Mouse (Mus musculus): ENCODE data around the gene Nccrp1. TPM values are rescaled to one million over a fixed set of nuclear protein-coding genes. Genes with fewer than 3 reads are reported as not detected.
"Not testable (repeated sequence)": the region's sequence is repeated elsewhere in the genome, so short reads cannot be mapped to it uniquely, and the experiment has no call there.

The Nccrp1 gene
- polyA plus RNA-seq, 1 experiment from 2014 or later, result not detected

DNA sequence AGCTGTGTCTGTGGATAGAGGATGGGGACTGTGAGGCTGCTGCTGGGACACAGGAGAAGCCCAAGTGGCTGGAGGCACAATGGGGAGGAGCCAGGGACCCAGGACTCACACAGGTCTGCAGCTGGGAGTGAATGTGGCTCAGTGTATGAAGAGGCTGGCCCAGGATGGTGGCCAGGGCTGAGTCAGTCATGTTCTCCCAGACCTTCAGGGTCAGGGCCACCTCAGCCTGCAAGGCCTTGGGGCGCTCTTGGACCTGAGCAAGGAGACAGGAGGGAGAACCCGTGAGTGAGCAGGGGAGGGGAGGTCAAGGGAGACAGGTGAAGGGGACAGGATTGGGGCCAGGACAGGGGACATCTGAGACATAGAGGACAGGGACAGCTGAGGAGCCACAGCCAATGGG lies 37.9 kb downstream of the Nccrp1 start:
- H3K27ac ChIP-seq (ENCODE audit: low read length); H3K9me3 ChIP-seq (ENCODE audit: control insufficient read depth, low read length); H3K4me1 ChIP-seq (replicated peaks; ENCODE audit: control insufficient read depth, insufficient read depth, low read length); H3K9ac ChIP-seq (replicated peaks; ENCODE audit: low read depth, low read length); H3K36me3 ChIP-seq (ENCODE audit: control insufficient read depth, insufficient read depth); H3K4me3 ChIP-seq (replicated peaks; ENCODE audit: low read length); H3K27me3 ChIP-seq (replicated peaks; ENCODE audit: control insufficient read depth, insufficient read depth, low read length); H3K4me2 ChIP-seq (ENCODE audit: low read length); ATAC-seq: not testable (repeated sequence)
- 40% methylated on average over 1 of the region's 2 CpGs for WGBS

DNA sequence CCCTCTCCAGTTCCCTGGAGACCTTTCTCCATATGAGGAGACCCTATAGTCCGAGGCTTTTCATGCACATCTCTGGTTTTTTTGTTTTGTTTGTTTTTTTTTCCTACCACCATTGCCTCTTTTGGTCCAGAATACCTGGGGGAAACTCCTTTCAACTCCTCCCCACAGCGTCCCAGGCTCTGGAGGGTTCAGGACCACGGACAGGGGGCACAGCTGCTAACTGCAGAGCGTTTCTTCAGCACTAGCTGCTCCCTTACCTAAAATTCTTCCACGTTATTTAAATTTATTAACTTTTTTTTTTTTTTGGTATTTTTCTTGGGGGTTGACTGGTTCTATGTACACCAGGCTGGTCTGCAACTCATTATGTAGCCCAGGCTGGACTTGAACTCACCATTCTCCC lies 41.5 kb downstream of the Nccrp1 start:
- 11% methylated on average over 5 of the region's 5 CpGs for WGBS
- H3K27me3 ChIP-seq (replicated peaks; ENCODE audit: control insufficient read depth, insufficient read depth, low read length), result no peaks in the 10 kb centered on the region
- no peaks in the 10 kb centered on the region for H3K4me1 ChIP-seq (replicated peaks; ENCODE audit: control insufficient read depth, insufficient read depth, low read length)
- ATAC-seq, result no peak
- no peaks in the 10 kb centered on the region for H3K36me3 ChIP-seq (ENCODE audit: control insufficient read depth, insufficient read depth)
- H3K4me3 ChIP-seq (replicated peaks; ENCODE audit: low read length), result no peak overlapping the region
- no peak overlapping the region for H3K27ac ChIP-seq (ENCODE audit: low read length)
- H3K9ac ChIP-seq (replicated peaks; ENCODE audit: low read depth, low read length), result no peak overlapping the region
- H3K9me3 ChIP-seq (ENCODE audit: control insufficient read depth, low read length), result no peaks in the 10 kb centered on the region
- no peak overlapping the region for H3K4me2 ChIP-seq (ENCODE audit: low read length)

DNA sequence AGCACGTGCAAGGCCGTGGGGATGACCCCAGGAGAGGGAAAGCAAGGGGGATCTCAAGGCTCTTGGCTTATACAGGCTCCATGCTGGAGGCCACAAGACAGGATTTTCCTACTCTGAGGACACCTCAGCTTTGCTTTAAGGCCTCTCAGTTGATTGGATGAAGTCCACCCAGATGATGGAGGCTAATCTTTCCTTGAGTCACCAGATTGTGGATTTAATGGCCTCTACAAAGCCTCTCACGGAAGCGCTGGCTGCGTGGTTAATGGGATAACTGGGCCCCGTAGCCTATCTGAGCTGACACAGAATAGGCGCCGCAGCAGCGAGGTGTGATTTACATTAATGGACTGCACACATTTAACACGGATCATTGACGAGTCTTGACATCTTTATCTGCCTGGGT lies 51.6 kb downstream of the Nccrp1 start:
- no peak overlapping the region for H3K9ac ChIP-seq (replicated peaks; ENCODE audit: low read depth, low read length)
- H3K4me1 ChIP-seq (replicated peaks; ENCODE audit: control insufficient read depth, insufficient read depth, low read length), result no peaks in the 10 kb centered on the region
- no peaks in the 10 kb centered on the region for H3K27me3 ChIP-seq (replicated peaks; ENCODE audit: control insufficient read depth, insufficient read depth, low read length)
- no peak overlapping the region for H3K4me2 ChIP-seq (ENCODE audit: low read length)
- WGBS, result 63% methylated on average over 11 of the region's 11 CpGs
- H3K9me3 ChIP-seq (ENCODE audit: control insufficient read depth, low read length), result no peaks in the 10 kb centered on the region
- no peak for ATAC-seq
- no peaks in the 10 kb centered on the region for H3K36me3 ChIP-seq (ENCODE audit: control insufficient read depth, insufficient read depth)
- no peak overlapping the region for H3K27ac ChIP-seq (ENCODE audit: low read length)
- no peak overlapping the region for H3K4me3 ChIP-seq (replicated peaks; ENCODE audit: low read length)

Small RNA genes within 50 kb of the gene (microRNA-seq; reads per million reads assigned to microRNA genes)
- gene Mir7049, result not detected

Other genes with a start within 250 kb of the Nccrp1 start
- gene Dll3, start 245.0 kb downstream of the Nccrp1 start, polyA plus RNA-seq (2015; fragmentation: Nextera tagmentation; extraction: Ambion mirVana), result 9.9 and 10.5 TPM in 2 replicates
- gene Timm50, start 235.2 kb downstream of the Nccrp1 start, polyA plus RNA-seq (2015; fragmentation: Nextera tagmentation; extraction: Ambion mirVana), result 144 and 146 TPM in 2 replicates
- 114 and 118 TPM in 2 replicates for gene Supt5, start 208.5 kb downstream of the Nccrp1 start, polyA plus RNA-seq (2015; fragmentation: Nextera tagmentation; extraction: Ambion mirVana)
- gene Rps16, start 196.6 kb downstream of the Nccrp1 start, polyA plus RNA-seq (2015; fragmentation: Nextera tagmentation; extraction: Ambion mirVana), result 464 and 494 TPM in 2 replicates
- 40.7 and 50.8 TPM in 2 replicates for gene Plekhg2, start 174.7 kb downstream of the Nccrp1 start, polyA plus RNA-seq (2015; fragmentation: Nextera tagmentation; extraction: Ambion mirVana)
- gene Zfp36, start 167.0 kb downstream of the Nccrp1 start, polyA plus RNA-seq (2015; fragmentation: Nextera tagmentation; extraction: Ambion mirVana), result 6.5 and 6.7 TPM in 2 replicates
- gene Med29, start 154.5 kb downstream of the Nccrp1 start, polyA plus RNA-seq (2015; fragmentation: Nextera tagmentation; extraction: Ambion mirVana), result 39.9 and 40.2 TPM in 2 replicates
- 107 and 111 TPM in 2 replicates for gene Paf1, start 154.3 kb downstream of the Nccrp1 start, polyA plus RNA-seq (2015; fragmentation: Nextera tagmentation; extraction: Ambion mirVana)
- gene Gmfg, start 109.8 kb downstream of the Nccrp1 start, polyA plus RNA-seq (2015; fragmentation: Nextera tagmentation; extraction: Ambion mirVana), result 1.7 and 2.2 TPM in 2 replicates
- gene Lrfn1, start 95.3 kb downstream of the Nccrp1 start, polyA plus RNA-seq (2015; fragmentation: Nextera tagmentation; extraction: Ambion mirVana), result 9.1 and 10.6 TPM in 2 replicates
- not detected in 2 replicates for gene Ifnl2, start 36.8 kb downstream of the Nccrp1 start, polyA plus RNA-seq (2015; fragmentation: Nextera tagmentation; extraction: Ambion mirVana)
- not detected in 2 replicates for gene Ifnl3, start 24.4 kb downstream of the Nccrp1 start, polyA plus RNA-seq (2015; fragmentation: Nextera tagmentation; extraction: Ambion mirVana)
- not detected in 2 replicates for gene Sycn, start 6.4 kb downstream of the Nccrp1 start, polyA plus RNA-seq (2015; fragmentation: Nextera tagmentation; extraction: Ambion mirVana)
- gene Samd4b, start 50.9 kb upstream of the Nccrp1 start, polyA plus RNA-seq (2015; fragmentation: Nextera tagmentation; extraction: Ambion mirVana), result 25.3 and 26.3 TPM in 2 replicates
- gene Pak4, start 50.9 kb upstream of the Nccrp1 start, polyA plus RNA-seq (2015; fragmentation: Nextera tagmentation; extraction: Ambion mirVana), result 25.5 and 26.7 TPM in 2 replicates
- not detected in 2 replicates for gene Acp7, start 84.1 kb upstream of the Nccrp1 start, polyA plus RNA-seq (2015; fragmentation: Nextera tagmentation; extraction: Ambion mirVana)
- 6.3 and 11.1 TPM in 2 replicates for gene Fbxo27, start 145.6 kb upstream of the Nccrp1 start, polyA plus RNA-seq (2015; fragmentation: Nextera tagmentation; extraction: Ambion mirVana)
- 3.3 and 4.2 TPM in 2 replicates for gene Fbxo17, start 169.6 kb upstream of the Nccrp1 start, polyA plus RNA-seq (2015; fragmentation: Nextera tagmentation; extraction: Ambion mirVana)
- 105 and 111 TPM in 2 replicates for gene Mrps12, start 194.6 kb upstream of the Nccrp1 start, polyA plus RNA-seq (2015; fragmentation: Nextera tagmentation; extraction: Ambion mirVana)
- 16.9 and 17.2 TPM in 2 replicates for gene Sars2, start 194.7 kb upstream of the Nccrp1 start, polyA plus RNA-seq (2015; fragmentation: Nextera tagmentation; extraction: Ambion mirVana)
- gene Ccer2, start 208.9 kb upstream of the Nccrp1 start, polyA plus RNA-seq (2015; fragmentation: Nextera tagmentation; extraction: Ambion mirVana), result not detected in 2 replicates
- 107 and 122 TPM in 2 replicates for gene Sirt2, start 219.5 kb upstream of the Nccrp1 start, polyA plus RNA-seq (2015; fragmentation: Nextera tagmentation; extraction: Ambion mirVana)
- gene Nfkbib, start 220.3 kb upstream of the Nccrp1 start, polyA plus RNA-seq (2015; fragmentation: Nextera tagmentation; extraction: Ambion mirVana), result 58.8 and 62.1 TPM in 2 replicates
- gene Rinl, start 241.7 kb upstream of the Nccrp1 start, polyA plus RNA-seq (2015; fragmentation: Nextera tagmentation; extraction: Ambion mirVana), result 1.2 and 1.3 TPM in 2 replicates

All from forebrain, embryonic 16.5 days (tissue).